Mouse (Mus musculus): ENCODE results near the gene Snapc4. TPM values are rescaled to one million over a fixed set of nuclear protein-coding genes. Genes with fewer than 3 reads are reported as not detected.

Gene Snapc4
- polyA plus RNA-seq, 1 experiment from 2014 or later = 7.4 TPM

DNA sequence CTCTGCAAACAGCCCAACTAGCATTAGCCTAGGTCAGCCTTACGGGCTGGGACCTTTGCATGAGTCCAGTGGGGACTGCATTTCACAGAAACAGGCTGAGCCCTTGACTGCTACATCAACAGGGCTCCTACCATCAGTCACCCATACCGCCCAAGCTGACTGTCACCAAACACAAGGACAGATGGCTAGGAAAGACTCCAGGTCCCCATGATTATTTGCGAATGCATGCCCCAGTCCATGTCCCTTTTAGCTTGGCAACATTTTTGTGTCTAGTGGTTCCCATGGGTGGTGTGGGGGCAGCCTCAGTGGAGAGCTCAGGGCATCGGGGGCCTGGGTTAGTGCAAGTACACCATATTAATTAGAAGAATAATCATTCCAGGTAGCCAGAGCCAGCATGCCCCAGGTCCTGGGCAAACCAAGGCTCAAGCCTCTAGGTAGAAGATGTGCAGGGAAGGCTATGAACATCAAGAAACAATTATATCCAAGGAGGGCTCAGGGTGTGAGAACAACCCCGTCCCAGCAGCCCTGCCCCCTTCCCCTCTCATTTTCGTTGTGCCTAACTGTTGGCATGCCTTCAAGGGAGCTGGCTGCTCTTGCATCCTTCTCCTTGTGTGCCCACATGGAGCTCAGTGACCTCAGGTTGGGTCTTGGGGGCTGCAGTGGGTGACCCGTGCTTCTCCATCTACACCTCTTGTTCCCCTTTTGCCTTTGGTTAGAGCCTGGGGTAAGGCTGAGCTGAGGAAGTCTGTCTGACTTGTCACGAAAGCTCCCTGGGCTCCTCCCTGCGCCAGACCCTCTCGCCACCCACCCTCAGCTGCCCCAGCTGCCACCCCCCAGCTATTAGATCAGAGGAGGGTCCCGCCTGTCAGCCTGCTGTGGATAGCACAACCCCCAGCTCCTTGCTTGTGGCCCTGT is 27.1 kb downstream of the Snapc4 start:
- H3K4me2 ChIP-seq (replicated peaks; ENCODE audit: low read depth) = peak overlapping the region; percentile 99
- H3K4me1 ChIP-seq (replicated peaks; ENCODE audit: control insufficient read depth, insufficient read depth) = no peaks in the 10 kb centered on the region; the same call in 1 of the 2 replicates
- TF ChIP-seq CTCF (IDR thresholded peaks at IDR 0.05; ENCODE audit: low read depth) (no peak), EP300 (optimal IDR thresholded peaks at IDR 0.05) (no peak)
- no peak overlapping the region for H3K9ac ChIP-seq (ENCODE audit: low read length)
- H3K27me3 ChIP-seq (ENCODE audit: control insufficient read depth, insufficient read depth, low read length) = no peaks in the 10 kb centered on the region
- H3K36me3 ChIP-seq (ENCODE audit: control insufficient read depth, insufficient read depth, low read length) = no peaks in the 10 kb centered on the region
- WGBS = 85% methylated on average over 11 of the region's 11 CpGs
- no peak overlapping the region for H3K27ac ChIP-seq (replicated peaks)
- no peaks in the 10 kb centered on the region for H3K9me3 ChIP-seq (ENCODE audit: control insufficient read depth, low read length)
- no peak for ATAC-seq (ENCODE audit: low FRiP score, low TSS enrichment)
- DNase-seq (ENCODE audit: low spot score) = no peak
- H3K4me3 ChIP-seq (ENCODE audit: low read depth, low read length) = peak overlapping the region; percentile 79; the same call in 1 of the 2 replicates

- DNase-seq (ENCODE audit: low spot score) (peak; percentile 60), ATAC-seq (ENCODE audit: low FRiP score, low TSS enrichment) (peak; percentile 12; the same call in 1 of the 2 replicates)
- H3K36me3 ChIP-seq (ENCODE audit: control insufficient read depth, insufficient read depth, low read length) = no peaks in the 10 kb centered on the region
- no peaks in the 10 kb centered on the region for H3K9me3 ChIP-seq (ENCODE audit: control insufficient read depth, low read length)
- TF ChIP-seq EP300 (optimal IDR thresholded peaks at IDR 0.05) (no peak), CTCF (IDR thresholded peaks at IDR 0.05; ENCODE audit: low read depth) (no peak)
- no peaks in the 10 kb centered on the region for H3K27me3 ChIP-seq (ENCODE audit: control insufficient read depth, insufficient read depth, low read length)
- H3K9ac ChIP-seq (ENCODE audit: low read length) = peak overlapping the region; percentile 96
- 3% methylated on average over 36 of the region's 36 CpGs for WGBS
- H3K27ac ChIP-seq (replicated peaks) = 0 out of 2 replicates have a peak overlapping the region, but pooled peaks have one; percentile 40
- H3K4me2 ChIP-seq (replicated peaks; ENCODE audit: low read depth) = peak overlapping the region; percentile 99
- no peaks in the 10 kb centered on the region; the same call in 1 of the 2 replicates for H3K4me1 ChIP-seq (replicated peaks; ENCODE audit: control insufficient read depth, insufficient read depth)
- H3K4me3 ChIP-seq (ENCODE audit: low read depth, low read length) = peak overlapping the region; percentile 79
These were observed 28.1 kb downstream of the Snapc4 start for GRCm38 (mm10) chr2:26352291-26352910.

GRCm38 (mm10) chr2:26351358-26352290 is 28.8 kb downstream of the Snapc4 start, which contains the start of gene Dnlz:
Gene Dnlz (minus strand): TSS chr2:26352110.
- H3K4me3 ChIP-seq (ENCODE audit: low read depth, low read length) = peak within 1 kb of the TSS; percentile 79
- H3K36me3 ChIP-seq (ENCODE audit: control insufficient read depth, insufficient read depth, low read length) = no peaks in the 10 kb centered on the region
- H3K4me2 ChIP-seq (replicated peaks; ENCODE audit: low read depth) = peak within 1 kb of the TSS; percentile 99
- peak within 1 kb of the TSS; percentile 96 for H3K9ac ChIP-seq (ENCODE audit: low read length)
- H3K9me3 ChIP-seq (ENCODE audit: control insufficient read depth, low read length) = no peaks in the 10 kb centered on the region
- peak; percentile 93 for DNase-seq (ENCODE audit: low spot score)
- 2% methylated on average over 62 of the region's 62 CpGs for WGBS
- peak within 1 kb of the TSS; percentile 87 for H3K27ac ChIP-seq (replicated peaks)
- H3K4me1 ChIP-seq (replicated peaks; ENCODE audit: control insufficient read depth, insufficient read depth) = no peaks in the 10 kb centered on the region; the same call in 1 of the 2 replicates
- peak; percentile 80 for ATAC-seq (ENCODE audit: low FRiP score, low TSS enrichment)
- H3K27me3 ChIP-seq (ENCODE audit: control insufficient read depth, insufficient read depth, low read length) = no peaks in the 10 kb centered on the region
- TF ChIP-seq EP300 (optimal IDR thresholded peaks at IDR 0.05) = no peak
- peak; percentile 85 for TF ChIP-seq CTCF (IDR thresholded peaks at IDR 0.05; ENCODE audit: low read depth)

DNA sequence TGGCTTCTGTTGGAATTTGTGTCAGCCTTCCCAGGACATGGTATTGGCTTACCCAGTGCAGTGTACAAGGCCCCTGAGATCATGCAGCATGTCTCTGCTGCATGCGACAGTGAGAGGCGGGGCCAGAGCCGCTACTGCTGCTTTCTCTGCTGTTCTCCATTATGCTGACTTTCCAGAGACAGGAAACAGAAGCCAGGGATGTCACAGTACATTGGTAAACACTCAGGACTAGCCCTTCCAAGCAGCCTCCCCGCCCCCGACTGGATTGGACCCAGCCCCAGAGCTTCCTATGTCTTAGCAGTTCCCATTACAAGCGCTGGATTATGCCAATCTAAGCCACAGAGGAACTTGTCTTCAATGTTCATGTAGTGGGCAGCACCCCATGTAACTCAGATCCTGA is 32.2 kb downstream of the Snapc4 start:
- no peak for ATAC-seq (ENCODE audit: low FRiP score, low TSS enrichment)

More for the DNA sequence above, 32.2 kb downstream of the Snapc4 start:
- Histone ChIP-seq H3K4me3 (ENCODE audit: low read depth, low read length) (no peak overlapping the region), H3K27me3 (ENCODE audit: control insufficient read depth, insufficient read depth, low read length) (no peaks in the 10 kb centered on the region), H3K9ac (ENCODE audit: low read length) (no peak overlapping the region), H3K27ac (replicated peaks) (peak overlapping the region; percentile 35; the same call in 1 of the 2 replicates), H3K9me3 (ENCODE audit: control insufficient read depth, low read length) (no peaks in the 10 kb centered on the region), H3K4me2 (replicated peaks; ENCODE audit: low read depth) (no peak overlapping the region), H3K4me1 (replicated peaks; ENCODE audit: control insufficient read depth, insufficient read depth) (no peaks in the 10 kb centered on the region; the same call in 1 of the 2 replicates), H3K36me3 (ENCODE audit: control insufficient read depth, insufficient read depth, low read length) (peaks cover 5% of the 10 kb centered on the region; the same call in 1 of the 2 replicates)
- DNase-seq (ENCODE audit: low spot score) = no peak
- WGBS = 43% methylated on average over 6 of the region's 6 CpGs
- TF ChIP-seq CTCF (IDR thresholded peaks at IDR 0.05; ENCODE audit: low read depth) (no peak), EP300 (optimal IDR thresholded peaks at IDR 0.05) (no peak)
